Mouse (Mus musculus): Measurements from ENCODE around the gene Spcs2.

The Spcs2 gene

DNA sequence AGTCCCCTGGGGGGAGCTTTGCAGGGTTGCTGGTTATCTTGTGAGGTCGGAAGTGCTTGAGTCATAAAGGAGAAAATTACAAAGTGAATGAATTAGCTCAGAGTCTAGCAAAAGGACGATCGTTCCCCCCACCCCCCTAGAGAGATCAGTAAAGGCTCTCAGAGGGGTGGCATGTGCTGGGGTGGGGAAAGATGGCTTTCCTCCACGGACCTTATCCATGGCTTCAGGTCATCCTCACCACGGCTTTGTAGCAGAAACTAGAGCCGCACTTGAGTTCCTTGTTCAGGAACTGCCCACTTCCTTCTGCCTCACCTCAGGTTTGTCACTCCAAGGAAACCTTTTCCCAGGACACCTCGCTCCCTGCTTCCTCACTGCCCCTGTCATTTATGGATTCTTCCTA, at the start of gene Spcs2:
Spcs2 (minus strand) TSS at position 101 of the 400 bp plus-strand sequence.
- no peak for DNase-seq (ENCODE audit: extremely low read depth, low read depth)

DNA sequence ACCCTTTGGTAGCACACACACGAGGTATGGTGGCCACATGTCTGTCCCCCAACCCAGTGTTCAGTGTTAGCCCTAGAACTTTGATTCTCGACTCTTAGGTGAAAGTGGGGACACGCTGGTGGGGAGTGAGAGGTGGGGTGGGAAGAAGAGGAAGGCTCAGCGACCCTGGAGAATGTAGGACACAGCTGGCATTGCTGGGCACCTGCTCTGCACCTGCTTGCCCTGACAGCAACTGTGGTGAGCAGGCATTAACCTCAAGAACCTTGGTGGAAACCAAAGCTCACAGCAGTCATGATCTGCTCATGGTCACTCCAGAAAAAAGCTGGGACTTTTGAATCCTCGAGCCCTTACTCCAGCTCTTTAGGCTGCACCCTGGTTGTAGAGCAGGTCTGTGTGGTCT, 47.8 kb upstream of the Spcs2 start:
- DNase-seq (ENCODE audit: extremely low read depth, low read depth): no peak

DNA sequence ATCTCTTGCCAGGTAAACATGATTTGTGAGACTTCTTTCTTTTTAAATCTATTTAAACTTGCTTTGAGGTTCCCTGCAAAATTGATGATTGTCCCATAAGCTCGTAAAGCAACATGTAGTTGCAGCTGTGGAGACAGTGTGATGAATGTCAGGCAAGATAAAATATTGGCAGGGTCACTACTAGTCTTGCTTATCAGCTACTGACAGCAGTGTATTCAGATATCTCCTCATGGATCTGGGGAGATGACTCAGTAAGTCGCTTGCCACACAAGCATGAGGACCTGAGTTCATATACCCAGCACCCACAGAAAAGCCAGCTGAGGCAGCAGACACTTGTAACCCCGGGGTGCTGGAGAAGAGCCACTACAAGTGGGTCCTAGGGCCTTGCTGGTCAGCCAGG, 44.2 kb upstream of the Spcs2 start:
- no peak for DNase-seq (ENCODE audit: extremely low read depth, low read depth)

DNA sequence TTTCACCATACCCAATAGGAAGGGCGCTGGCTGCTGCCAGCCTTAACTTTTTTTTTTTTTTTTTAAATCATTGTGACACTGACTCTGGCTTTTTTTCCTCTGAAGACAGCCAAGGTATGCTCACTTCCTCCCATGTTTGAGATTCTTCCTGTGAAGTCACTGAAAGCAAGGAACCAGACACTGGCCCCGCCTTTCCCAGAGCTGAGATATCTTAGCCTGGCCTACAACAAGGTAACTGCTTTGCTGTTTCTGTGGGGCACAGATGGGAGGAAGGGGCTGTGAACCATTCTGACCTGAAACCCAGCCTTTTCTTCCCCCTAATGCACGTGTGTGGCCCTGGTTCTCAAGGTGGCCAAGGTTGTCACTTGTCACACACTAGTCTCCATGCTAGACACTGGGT, 43.1 kb upstream of the Spcs2 start:
- DNase-seq (ENCODE audit: extremely low read depth, low read depth): no peak

DNA sequence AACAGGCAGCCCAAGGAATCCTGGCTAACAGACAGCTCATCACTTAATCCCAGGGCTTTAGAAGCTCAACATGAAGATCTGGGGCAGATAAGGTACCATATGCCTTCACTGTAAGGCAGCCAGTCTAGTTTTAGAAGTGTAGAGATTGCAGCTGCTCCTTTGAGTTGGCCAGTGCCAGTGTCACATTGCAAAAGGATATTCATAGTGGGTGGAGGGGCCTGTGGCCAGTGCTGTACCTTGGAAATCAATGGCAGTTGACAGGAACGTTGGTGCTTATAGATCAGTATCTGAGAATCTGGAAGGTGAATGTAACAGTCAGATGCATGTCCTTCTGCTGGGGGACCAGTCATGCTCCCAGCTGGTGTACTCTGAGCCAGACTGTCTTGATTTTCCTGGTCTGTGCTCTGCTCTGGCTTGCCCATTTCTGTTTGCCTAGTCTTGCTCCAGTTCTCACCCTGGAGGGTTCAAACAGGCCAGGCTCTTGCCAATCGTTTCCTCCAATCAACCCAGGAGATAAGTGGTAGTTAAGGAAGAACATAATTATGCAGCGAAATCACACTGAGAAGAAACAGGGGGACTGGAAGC, 41.3 kb upstream of the Spcs2 start:
- peak; percentile 40 for DNase-seq (ENCODE audit: extremely low read depth, low read depth)

DNA sequence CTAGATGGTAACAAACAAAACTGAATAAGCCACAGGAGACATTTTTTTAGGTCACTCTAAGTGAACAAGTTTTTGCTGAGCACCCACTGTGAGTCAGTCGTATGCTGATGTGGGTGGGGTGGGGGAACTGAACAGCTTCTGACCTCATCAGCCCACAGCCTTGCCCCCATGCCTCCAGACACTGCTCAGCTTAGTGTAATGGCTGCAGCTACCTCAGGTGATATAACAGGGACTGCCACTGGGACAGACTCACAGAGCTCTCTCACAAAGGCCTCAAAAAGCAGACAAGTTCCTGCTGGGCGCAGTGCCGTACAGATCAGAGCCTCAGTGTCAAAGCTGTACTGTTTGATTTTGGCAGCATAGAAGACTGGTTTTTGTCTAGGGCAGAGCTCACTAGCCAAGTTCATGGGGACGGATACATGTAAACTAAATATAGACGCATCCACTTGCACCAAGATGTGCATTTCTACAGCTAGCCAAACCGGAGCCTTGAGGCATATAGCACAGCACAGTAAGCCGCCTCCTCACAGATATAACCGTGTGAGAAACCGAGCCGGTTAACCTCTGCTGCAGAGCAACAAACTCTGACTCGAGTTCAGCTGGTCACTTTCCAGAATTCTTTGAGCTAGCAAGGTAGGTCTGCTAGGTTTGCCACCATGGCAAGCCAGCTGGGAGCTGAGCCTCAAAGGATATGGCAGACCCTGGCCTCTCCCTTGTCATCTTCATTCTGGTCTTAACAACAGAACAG, 39.8 kb upstream of the Spcs2 start:
- no peak for DNase-seq (ENCODE audit: extremely low read depth, low read depth)

DNA sequence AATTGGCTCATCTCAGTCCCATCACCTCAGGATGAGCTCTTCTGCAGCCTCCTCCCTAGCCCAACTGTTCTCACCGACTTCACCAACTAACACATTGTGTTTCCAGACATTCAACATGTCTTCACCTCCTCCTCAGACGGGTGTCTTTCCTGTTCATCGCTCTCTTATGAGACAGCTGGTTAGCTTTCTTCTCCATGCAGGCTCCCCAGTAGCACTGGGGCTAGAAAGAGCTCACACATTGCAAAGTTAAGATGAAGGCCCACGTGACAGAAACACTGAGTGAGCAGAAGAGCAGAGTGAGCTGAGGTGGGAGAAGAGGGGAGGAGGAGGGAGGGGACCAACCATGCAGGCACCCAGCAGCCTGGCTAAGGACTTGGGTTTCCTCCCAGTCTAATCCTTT, 38.9 kb upstream of the Spcs2 start:
- DNase-seq (ENCODE audit: extremely low read depth, low read depth): no peak

DNA sequence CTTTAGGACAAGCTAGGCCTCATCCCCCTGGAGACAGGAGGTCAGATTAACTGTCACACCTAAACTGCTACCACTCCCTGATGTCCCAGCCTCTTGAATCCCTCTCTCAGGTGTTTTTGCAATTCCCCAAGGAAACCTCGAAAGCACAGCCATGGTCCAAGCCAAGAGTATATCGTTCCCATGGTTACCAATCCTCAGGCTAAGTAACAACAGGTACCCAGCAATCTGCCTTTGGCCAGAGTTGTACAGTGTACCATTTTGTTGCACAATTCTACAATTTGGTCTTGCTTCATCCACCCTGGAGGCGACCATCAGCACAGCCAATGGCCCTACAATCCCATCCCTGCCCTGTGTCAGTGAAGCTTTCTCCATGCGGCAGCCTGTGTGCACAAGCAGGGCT, 33.6 kb upstream of the Spcs2 start:
- DNase-seq (ENCODE audit: extremely low read depth, low read depth): no peak

DNA sequence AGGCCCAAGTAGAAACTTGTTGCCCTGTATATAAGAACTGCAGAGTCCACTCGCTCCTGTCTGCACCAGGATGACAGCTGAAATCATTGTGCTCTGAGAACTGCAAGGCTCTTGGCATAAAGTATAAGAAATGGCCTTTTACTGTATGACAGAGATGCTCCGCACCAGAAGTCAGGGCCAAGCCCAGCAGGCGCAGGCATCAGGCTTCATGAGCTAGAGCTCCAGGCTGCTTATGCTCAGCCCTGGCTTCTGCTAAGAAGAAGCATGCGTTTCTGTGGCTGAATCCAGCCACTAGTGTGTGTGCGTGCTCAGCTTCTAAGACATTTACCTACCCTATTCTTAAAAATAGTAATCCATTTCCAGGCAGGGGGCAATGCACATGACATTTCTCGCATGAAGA, 31.2 kb upstream of the Spcs2 start:
- no peak for DNase-seq (ENCODE audit: extremely low read depth, low read depth)

DNA sequence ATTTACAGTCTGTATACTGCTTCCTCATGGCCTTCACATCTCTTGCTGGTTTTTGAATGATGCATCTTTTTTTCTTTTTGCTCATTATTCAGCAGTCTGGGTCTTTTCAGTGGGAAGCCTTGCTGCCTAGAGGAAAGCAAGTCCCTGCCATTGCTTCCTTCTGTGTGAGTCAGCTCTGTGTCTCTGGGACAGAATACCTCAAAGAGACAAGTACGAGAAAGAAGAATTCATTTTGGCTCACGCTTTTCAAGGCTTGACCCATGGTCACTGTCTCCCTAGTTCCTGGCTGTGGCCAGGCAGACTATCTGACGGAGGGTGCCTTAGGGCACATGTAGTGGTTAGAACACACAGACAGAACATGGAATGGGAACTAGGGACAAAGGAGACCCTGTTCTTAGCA, 30.7 kb upstream of the Spcs2 start:
- DNase-seq (ENCODE audit: extremely low read depth, low read depth): no peak

DNA sequence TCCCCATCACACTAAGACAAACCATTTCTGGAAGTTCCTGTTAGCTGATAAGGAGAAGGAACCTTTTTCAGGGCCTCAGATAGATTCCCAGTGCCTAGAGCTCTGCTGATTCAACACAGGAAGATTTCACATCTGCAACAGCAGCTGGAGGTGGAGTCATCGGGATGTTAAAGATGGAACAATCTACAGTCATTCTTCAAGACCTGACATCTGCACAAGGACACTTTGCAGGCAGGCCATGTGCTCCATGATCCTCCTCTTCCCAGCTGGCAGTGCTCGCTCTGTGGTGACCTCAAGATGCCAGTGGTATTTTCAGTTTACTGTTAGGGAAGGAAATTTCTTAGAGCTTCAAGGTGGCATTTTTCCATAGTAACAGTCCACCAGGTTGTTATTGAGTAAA, 29.1 kb upstream of the Spcs2 start:
- no peak for DNase-seq (ENCODE audit: extremely low read depth, low read depth)

DNA sequence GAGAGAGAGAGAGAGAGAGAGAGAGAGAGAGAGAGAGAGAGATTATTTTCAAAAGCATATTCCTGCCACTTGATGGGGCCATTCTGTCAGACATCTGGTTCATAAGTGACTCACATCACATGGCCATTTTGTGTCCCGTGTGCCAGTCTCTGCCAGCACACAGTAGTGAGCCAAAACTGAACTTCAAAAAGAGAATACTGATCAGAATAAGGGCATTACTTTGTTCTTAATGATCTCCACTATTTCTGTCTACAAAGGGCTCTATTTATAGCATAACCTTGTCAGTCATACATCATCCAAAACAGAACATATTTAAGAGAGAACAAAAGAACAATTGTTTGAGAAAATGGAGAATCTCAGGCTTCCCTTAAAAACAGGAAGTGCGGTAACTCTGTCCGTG, 28.2 kb upstream of the Spcs2 start:
- no peak for DNase-seq (ENCODE audit: extremely low read depth, low read depth)

DNA sequence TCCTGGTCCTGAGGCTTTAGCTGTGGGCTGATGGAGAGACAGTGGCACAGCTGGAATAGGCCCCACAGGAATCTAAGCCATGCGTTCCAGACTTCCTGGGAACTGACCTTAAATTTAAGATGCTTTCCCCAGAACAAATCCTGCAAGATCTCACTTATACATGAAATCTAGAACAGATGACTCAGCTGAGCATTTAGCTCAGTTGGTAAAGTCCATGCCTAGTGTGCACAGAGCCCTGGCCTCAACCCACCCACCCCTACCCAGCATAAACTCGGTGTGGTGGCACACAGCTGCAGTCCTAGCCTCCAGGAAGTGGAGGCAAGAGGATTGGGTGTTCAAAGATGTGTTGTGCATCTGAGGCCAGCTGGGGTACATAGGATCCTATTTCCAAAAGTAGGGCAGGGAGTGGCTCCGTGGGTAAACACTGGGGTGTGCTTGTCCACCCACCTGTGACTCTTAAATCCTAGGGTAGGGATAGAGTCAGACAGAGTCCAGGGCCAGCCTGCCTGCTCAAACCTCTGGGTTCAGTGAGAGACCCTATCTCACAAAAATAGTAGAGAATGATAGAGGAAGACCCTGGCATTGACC, 27.0 kb upstream of the Spcs2 start:
- no peak for DNase-seq (ENCODE audit: extremely low read depth, low read depth)

DNA sequence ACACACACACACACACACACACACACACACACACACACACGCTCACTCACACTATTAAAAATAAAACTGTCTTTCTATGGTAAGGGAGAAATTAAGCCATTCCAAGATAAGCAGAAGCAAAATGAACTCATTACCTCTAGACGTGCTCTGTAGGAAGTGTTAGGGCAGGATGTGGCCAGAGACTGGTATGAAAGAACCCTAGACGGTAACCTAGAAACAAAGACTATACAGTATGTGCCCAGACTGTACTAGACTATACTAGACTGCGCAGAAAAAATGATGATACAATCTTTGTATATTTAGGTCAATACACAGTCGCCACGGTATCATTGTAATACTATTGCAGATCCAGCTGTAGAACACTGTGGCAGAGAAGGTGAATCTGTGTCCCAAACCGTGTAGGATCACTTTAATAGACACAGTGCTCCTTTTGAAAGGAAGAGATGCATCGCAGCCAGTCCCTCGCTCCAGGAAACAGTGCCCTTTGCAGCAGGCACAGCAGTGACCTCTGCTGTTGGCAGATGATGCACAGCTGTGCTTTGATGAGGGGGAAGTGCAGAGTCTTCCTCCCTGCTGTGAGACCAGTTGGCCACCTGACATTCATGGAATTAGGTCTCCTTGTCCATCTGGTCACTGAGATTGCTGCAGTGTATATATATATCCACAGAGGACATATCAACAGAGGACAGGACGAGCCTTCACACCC, 26.1 kb upstream of the Spcs2 start:
- DNase-seq (ENCODE audit: extremely low read depth, low read depth): no peak

DNA sequence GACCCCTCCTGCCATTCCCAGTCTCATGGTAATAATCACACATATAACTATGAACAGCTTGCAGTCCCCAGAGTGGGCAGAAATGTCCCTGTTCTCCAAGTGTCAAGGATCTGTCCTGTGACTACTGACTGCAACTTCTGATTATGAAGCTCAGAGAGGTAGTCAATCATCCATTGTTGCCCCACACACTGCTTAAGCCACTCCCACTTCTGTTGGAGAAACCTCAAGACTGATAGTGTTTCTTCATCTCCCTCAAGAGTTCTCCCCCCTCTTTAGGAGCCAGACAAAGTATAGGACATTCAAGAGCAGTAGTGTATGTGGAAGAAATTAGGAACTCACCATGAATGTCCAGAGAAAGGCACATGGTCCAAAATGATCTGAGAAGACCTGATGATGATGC, 24.5 kb upstream of the Spcs2 start:
- no peak for DNase-seq (ENCODE audit: extremely low read depth, low read depth)

DNA sequence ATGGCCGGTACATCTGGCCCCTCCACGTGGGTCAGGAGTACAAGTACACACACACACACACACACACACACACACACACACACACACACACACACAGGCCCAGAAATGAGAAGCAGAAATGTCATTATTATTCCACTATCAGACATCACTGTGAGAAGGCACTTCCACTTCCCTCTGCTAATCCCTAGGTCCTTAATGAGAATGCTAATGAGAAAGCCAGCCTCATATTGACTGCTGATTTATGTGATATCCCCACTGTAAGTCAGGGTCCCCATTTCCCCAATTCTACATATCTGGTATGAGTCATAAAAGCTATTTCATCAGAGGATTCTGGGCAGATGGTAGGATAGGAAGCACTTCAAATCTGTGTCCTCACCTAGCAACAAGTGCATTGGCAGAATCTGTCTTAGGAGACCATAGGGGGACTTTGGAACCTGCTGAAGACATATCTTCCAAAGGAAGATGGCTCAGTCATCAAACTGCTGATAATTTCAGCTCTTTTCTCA, 24.0 kb upstream of the Spcs2 start:
- no peak for DNase-seq (ENCODE audit: extremely low read depth, low read depth)

DNA sequence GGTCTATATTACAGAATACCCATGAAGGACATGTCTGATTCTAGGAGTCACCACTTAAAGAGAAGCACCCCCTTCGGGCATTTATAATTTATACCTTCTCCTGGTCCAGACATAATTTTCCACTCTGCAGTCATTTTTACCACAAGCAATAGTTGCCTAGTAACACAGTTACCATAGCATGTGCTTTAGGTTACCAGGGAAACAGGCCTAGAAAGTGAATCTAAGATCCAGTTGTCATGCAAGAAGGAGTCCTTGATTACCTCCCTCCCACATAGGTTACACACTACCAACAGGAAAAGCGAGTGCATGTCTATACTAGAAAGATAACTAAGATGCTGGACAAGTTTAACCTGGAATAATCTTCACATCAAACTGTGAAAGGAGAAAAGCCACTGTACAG, 15.0 kb upstream of the Spcs2 start:
- DNase-seq (ENCODE audit: extremely low read depth, low read depth): no peak

DNA sequence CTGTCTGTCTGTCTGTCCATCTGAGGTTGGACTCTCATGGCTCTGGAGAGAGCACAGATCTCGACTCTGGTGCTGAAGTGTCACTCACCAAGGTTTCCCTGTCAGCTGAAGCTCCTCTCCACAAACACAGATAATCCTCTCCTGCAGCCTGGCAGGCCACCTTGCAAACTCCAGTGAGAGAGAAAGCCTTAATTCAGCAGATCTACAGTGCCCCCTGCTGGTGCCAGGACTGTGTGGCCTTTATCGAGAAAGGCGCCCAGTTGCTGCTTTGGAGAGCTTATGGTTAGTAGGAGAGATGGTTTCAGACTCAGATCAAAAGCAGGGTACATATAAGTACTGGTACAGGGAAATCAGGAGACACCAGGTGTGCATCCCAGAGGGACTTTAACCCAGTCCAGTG, 13.1 kb upstream of the Spcs2 start:
- peak; percentile 55 for DNase-seq (ENCODE audit: extremely low read depth, low read depth)

DNA sequence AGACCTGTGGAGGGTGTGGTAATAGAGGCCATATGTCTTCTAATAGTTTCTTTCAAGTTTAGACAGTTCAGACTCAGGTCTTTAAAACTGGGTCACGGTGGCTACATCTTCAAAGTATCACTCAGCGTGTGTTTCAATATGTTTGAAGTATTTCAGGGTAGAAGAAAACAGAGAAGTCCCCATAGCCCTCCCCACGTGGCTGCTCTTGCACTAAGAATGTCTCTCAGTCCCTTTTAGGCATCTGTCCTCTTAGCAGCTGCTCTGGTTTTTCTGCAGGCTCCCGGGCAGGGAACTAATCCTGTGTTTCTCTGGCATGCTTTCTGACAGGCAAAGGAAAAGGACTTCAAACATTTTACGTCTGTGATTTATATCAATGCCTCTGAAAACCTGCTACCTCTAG, 12.6 kb upstream of the Spcs2 start:
- no peak for DNase-seq (ENCODE audit: extremely low read depth, low read depth)

DNA sequence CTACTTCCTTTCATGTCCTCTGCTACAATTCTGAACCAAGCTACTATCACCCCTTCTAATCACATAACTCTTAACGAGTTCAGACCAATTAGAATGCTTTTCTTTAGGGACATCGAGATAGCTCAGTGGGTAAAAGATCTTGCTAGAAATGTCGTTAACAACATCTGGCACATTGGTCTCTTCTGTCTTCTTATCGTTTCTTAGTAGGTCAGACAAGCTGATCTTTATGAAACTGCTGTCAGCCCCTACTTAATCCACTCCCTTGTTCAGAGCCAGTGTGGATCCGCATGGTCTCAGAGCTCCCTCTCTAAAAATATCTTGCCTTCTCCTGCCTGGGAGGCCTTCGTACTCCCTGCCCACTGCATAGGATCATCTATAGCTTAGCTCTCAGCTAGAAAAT, 10.7 kb upstream of the Spcs2 start:
- DNase-seq (ENCODE audit: extremely low read depth, low read depth): no peak

DNA sequence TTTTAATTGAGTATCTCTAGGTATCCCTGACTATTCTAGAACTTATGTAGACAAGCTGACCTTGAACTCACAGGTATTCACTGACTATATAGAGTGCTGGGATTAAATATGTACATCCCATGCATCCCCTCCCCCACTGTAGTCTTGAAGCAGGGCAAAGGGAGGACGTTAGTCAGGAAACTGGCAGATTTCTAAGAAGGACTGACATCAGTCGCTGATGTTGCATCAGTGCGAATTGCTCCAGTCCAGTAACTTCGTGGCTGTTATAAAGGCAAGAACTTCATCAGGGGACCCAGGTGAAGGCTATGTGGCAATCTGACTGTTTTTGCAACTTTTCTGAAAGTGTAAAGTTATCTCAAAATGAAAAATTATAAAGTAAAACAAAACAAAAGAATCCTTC, 6.0 kb upstream of the Spcs2 start:
- DNase-seq (ENCODE audit: extremely low read depth, low read depth): no peak

DNA sequence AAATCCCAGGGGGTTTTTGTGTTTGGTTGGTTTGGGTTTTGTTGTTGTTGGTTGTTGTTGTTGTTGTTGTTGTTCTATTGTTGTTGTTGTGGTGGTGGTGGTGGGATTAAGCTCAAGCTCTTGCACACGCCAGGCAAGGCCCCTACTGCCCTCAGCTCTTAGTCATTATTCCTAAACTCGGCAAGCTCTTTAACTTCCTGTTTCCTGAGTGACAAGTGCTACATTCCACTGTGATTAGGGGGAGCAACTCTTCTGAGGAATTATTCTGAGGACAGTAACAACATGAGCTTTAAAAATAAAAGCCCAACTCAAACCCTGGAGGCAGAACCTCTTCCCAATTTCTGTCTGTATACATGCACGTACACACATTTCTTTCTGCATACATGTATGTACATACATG, 2.0 kb upstream of the Spcs2 start:
- DNase-seq (ENCODE audit: extremely low read depth, low read depth): no peak
